Mouse (Mus musculus) cerebellum, postnatal 36 days (tissue): ENCODE measurements around the gene Gdpgp1.

ENCODE experiments used
- DNase-seq, 2 experiments: peaks; one replicate each; pipeline ENCODE4 v3.0.0; 2021 to 2022; ENCODE audit warnings: mixed read lengths in 2 of 2

Gene Gdpgp1

GRCm38 (mm10) chr7:80232489-80233029 lies at the start of gene Gdpgp1, which contains the start of gene Cib1:
Gdpgp1 (plus strand) TSS chr7:80232865.
Cib1 (minus strand) TSS chr7:80232813.
- peak; percentile 89 to 92 for DNase-seq

- no peak for DNase-seq
Observed at GRCm38 (mm10) chr7:80183466-80183865, 49.2 kb upstream of the Gdpgp1 start.

- DNase-seq = no peak
Observed at GRCm38 (mm10) chr7:80183969-80184368, 48.7 kb upstream of the Gdpgp1 start.

GRCm38 (mm10) chr7:80184551-80184950 lies 48.1 kb upstream of the Gdpgp1 start:
- no peak for DNase-seq

- DNase-seq = no peak
Observed at GRCm38 (mm10) chr7:80184968-80185367, 47.7 kb upstream of the Gdpgp1 start.

- DNase-seq = no peak
Observed at GRCm38 (mm10) chr7:80186021-80186420, 46.6 kb upstream of the Gdpgp1 start.

- peak; percentile 71 to 81 for DNase-seq
Observed at GRCm38 (mm10) chr7:80186531-80187296, 46.0 kb upstream of the Gdpgp1 start, which contains the start of gene Sema4b. Sema4b (plus strand) TSS chr7:80186841.

GRCm38 (mm10) chr7:80187501-80187900 lies 45.2 kb upstream of the Gdpgp1 start:
- DNase-seq = no peak

- no peak for DNase-seq
Observed at GRCm38 (mm10) chr7:80188579-80189125, 44.0 kb upstream of the Gdpgp1 start.

- no peak for DNase-seq
Observed at GRCm38 (mm10) chr7:80189147-80189933, 43.3 kb upstream of the Gdpgp1 start.

GRCm38 (mm10) chr7:80191455-80191854 lies 41.2 kb upstream of the Gdpgp1 start:
- no peak for DNase-seq

GRCm38 (mm10) chr7:80192226-80193061 lies 40.2 kb upstream of the Gdpgp1 start:
- peak in 1 of 2 experiments; percentile 40 for DNase-seq

- DNase-seq = no peak
Observed at GRCm38 (mm10) chr7:80193941-80194739, 38.5 kb upstream of the Gdpgp1 start.

- no peak for DNase-seq
Observed at GRCm38 (mm10) chr7:80195146-80195545, 37.5 kb upstream of the Gdpgp1 start.

GRCm38 (mm10) chr7:80195576-80196263 lies 36.9 kb upstream of the Gdpgp1 start:
- no peak for DNase-seq

- no peak for DNase-seq
Observed at GRCm38 (mm10) chr7:80197371-80197770, 35.3 kb upstream of the Gdpgp1 start.

GRCm38 (mm10) chr7:80197941-80198778 lies 34.5 kb upstream of the Gdpgp1 start:
- peak; percentile 67 to 74 for DNase-seq

- peak in 1 of 2 experiments; percentile 31 for DNase-seq
Observed at GRCm38 (mm10) chr7:80198863-80199262, 33.8 kb upstream of the Gdpgp1 start.

GRCm38 (mm10) chr7:80199286-80199685 lies 33.4 kb upstream of the Gdpgp1 start:
- DNase-seq = no peak
